Mouse (Mus musculus) lung, postnatal 25 days (tissue): ENCODE data around the gene Mettl25.

Source experiments
- DNase-seq: peaks from one replicate; pipeline ENCODE4 v3.0.0; 2022; ENCODE audit warnings: low spot score

Mettl25 gene

GRCm38 (mm10) chr10:105753831-105754605 is 87.2 kb downstream of the Mettl25 start:
- DNase-seq = no peak

GRCm38 (mm10) chr10:105746019-105746418 is 95.2 kb downstream of the Mettl25 start:
- DNase-seq = no peak

GRCm38 (mm10) chr10:105741736-105742135 is 99.4 kb downstream of the Mettl25 start:
- no peak for DNase-seq

GRCm38 (mm10) chr10:105738942-105739341 is 102.2 kb downstream of the Mettl25 start:
- no peak for DNase-seq

GRCm38 (mm10) chr10:105727798-105728197 is 113.4 kb downstream of the Mettl25 start:
- DNase-seq = no peak

GRCm38 (mm10) chr10:105727353-105727752 is 113.8 kb downstream of the Mettl25 start:
- no peak for DNase-seq

GRCm38 (mm10) chr10:105714844-105715243 is 126.3 kb downstream of the Mettl25 start:
- no peak for DNase-seq

GRCm38 (mm10) chr10:105714366-105714765 is 126.8 kb downstream of the Mettl25 start:
- no peak for DNase-seq

- DNase-seq = no peak
Observed at GRCm38 (mm10) chr10:105713222-105713621, 128.0 kb downstream of the Mettl25 start.
